Mouse (Mus musculus): ENCODE measurements around the gene Eif4b. TPM values are rescaled to one million over a fixed set of nuclear protein-coding genes. Genes with fewer than 3 reads are reported as not detected.
A peak's percentile ranks its signal among the peaks of the same experiment; 100 is the strongest.

The Eif4b gene
- polyA plus RNA-seq, 1 experiment from 2014 or later = 99.6 TPM

DNA sequence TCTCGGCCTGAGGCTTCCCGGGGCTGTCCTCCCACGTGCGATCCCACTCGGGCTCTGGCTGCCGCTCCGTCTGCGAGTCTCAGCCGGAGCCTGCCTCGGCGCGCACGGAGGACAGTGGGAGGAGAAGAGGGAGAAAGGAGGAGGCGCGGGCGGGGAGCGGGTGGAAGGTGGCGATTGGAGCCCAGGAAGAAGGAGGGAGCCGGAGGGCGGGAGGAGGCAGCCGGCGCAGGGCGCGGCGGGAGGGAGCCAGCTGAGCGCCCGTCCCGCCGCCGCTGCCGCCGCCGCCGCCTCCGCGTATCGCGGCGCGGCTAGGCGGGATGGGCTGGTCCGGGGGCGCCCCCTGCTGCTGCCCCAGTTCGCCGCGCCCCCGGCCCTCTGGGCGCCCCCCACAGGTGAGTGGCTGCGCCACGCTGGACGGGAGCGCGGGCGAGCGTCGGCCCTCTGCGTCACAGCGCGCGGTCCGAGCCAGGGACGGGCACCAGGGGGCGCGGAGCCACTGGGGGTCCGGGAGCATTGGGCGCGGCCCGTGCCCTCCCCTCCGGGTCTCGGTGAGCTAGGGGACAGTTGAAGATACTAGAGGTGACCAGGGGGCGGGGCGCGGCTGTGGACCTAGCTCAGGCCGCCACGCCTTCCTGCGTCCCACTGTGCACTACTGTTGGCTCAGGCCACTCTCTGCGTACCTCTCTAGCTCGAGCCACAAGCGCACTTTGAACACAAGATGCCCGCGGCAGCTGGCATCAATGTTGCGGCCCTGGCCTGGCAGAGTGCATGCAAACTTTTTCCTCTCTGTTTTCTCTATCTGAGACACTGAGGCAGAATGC, 26.8 kb downstream of the Eif4b start, which contains the start of gene Tns2:
Gene Tns2 (plus strand): TSS at position 253 of the 821 bp plus-strand sequence.
- peak; percentile 92 for DNase-seq (ENCODE audit: low spot score)
- Histone ChIP-seq H3K4me3 (peak within 1 kb of the TSS; percentile 72), H3K4me1 (peaks cover 78% of the 10 kb centered on the region), H3K27me3 (ENCODE audit: insufficient read depth, poor library complexity, severe bottlenecking) (0 out of 2 replicates have a peak, but pooled peaks cover 4% of the 10 kb centered on the region), H3K27ac (peak within 1 kb of the TSS; percentile 93), H3K36me3 (peaks cover 24% of the 10 kb centered on the region), H3K9me3 (no peaks in the 10 kb centered on the region)
- WGBS = under 1% methylated on average over 56 of the region's 82 CpGs

DNA sequence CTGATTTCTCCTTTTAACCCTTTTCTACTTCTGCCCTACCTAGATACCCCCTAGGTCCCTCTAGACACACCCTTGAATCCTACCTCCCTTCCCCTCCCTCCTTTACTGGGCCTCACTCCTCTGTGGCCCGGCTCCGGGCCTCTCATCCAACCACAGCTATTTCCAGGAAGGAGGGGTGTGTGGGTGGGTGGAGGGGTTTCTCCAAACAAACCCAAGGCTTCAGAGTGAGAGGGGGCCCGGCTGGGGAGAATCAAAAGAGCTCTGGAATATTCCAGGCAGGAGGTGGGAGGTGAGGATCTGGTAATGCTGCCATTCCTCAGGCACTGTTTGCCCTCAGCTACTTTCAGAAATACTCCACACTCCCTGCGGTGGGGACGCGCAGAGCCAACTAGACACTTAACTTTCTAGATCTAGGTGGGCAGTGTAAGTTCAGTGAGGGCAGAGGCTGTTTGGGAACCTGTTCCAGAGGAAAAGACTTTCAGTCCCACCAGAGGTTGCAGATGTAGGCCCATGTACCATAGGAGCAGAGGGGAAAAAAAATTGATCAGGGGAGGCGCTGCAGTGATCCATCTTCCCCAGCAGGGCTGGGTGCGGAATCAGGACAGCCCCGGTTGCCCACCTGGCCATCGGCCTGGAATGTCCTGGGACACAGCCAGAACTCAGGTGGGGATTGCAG, 27.6 kb downstream of the Eif4b start:
- H3K9me3 ChIP-seq = no peaks in the 10 kb centered on the region
- H3K4me1 ChIP-seq = peaks cover 86% of the 10 kb centered on the region
- peaks cover 11% of the 10 kb centered on the region; the same call in 1 of the 2 replicates for H3K27me3 ChIP-seq (ENCODE audit: insufficient read depth, poor library complexity, severe bottlenecking)
- H3K27ac ChIP-seq = peak overlapping the region; percentile 93
- no peak for DNase-seq (ENCODE audit: low spot score)
- WGBS = 22% methylated on average over 10 of the region's 10 CpGs
- peaks cover 19% of the 10 kb centered on the region for H3K36me3 ChIP-seq
- peak overlapping the region; percentile 72 for H3K4me3 ChIP-seq

GRCm38 (mm10) chr15:102101672-102102541, 28.3 kb downstream of the Eif4b start:
- WGBS = 25% methylated on average over 11 of the region's 11 CpGs
- DNase-seq (ENCODE audit: low spot score) = no peak
- peaks cover 94% of the 10 kb centered on the region for H3K4me1 ChIP-seq
- peak overlapping the region; percentile 72 for H3K4me3 ChIP-seq
- H3K27ac ChIP-seq = peak overlapping the region; percentile 93
- H3K9me3 ChIP-seq = no peaks in the 10 kb centered on the region
- H3K27me3 ChIP-seq (ENCODE audit: insufficient read depth, poor library complexity, severe bottlenecking) = peaks cover 19% of the 10 kb centered on the region
- H3K36me3 ChIP-seq = peaks cover 15% of the 10 kb centered on the region; the same call in 1 of the 2 replicates

GRCm38 (mm10) chr15:102102548-102103121, 29.1 kb downstream of the Eif4b start:
- H3K27me3 ChIP-seq (ENCODE audit: insufficient read depth, poor library complexity, severe bottlenecking) = peaks cover 25% of the 10 kb centered on the region
- H3K9me3 ChIP-seq = no peaks in the 10 kb centered on the region
- peaks cover 15% of the 10 kb centered on the region; the same call in 1 of the 2 replicates for H3K36me3 ChIP-seq
- DNase-seq (ENCODE audit: low spot score) = no peak
- H3K27ac ChIP-seq = peak overlapping the region; percentile 93
- peak overlapping the region; percentile 72 for H3K4me3 ChIP-seq
- H3K4me1 ChIP-seq = peaks cover 100% of the 10 kb centered on the region
- 12% methylated on average over 6 of the region's 6 CpGs for WGBS

DNA sequence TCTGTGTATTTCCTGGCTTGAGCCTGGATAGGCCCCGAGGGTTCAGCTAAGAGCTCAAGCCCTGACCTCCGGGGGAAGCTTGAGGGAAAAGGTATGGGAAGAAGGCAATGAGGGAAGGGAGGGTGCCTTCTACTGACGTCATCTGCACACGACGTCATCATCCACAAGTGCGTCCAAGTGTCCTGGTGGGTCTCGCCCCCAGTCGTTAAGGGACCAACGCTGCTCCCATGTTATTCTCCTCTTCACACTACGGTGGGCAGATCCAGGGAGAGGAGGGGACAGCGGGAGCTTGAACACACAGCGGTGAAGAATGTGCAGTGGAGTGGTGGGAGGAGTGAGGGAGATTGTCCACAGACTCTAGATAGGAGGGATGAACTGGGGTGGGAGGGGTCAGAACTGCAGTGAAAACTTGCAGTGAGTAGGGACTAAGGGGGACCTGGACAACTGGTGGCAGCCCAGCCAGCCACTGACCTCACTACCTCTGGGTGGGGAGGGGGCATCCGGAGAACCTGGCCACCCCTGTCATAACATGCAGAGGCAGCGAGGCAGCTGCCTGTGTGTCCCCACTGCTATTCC, 29.9 kb downstream of the Eif4b start:
- Histone ChIP-seq H3K4me1 (peaks cover 100% of the 10 kb centered on the region), H3K27me3 (ENCODE audit: insufficient read depth, poor library complexity, severe bottlenecking) (peaks cover 25% of the 10 kb centered on the region), H3K4me3 (peak overlapping the region; percentile 72), H3K9me3 (no peaks in the 10 kb centered on the region), H3K36me3 (peaks cover 12% of the 10 kb centered on the region; the same call in 1 of the 2 replicates), H3K27ac (peak overlapping the region; percentile 93)
- WGBS = 7% methylated on average over 14 of the region's 14 CpGs
- DNase-seq (ENCODE audit: low spot score) = no peak

- WGBS = 24% methylated on average over 12 of the region's 12 CpGs
- Histone ChIP-seq H3K9me3 (no peaks in the 10 kb centered on the region), H3K4me1 (peaks cover 100% of the 10 kb centered on the region), H3K4me3 (peak overlapping the region; percentile 72), H3K36me3 (peaks cover 18% of the 10 kb centered on the region), H3K27ac (peak overlapping the region; percentile 93), H3K27me3 (ENCODE audit: insufficient read depth, poor library complexity, severe bottlenecking) (peaks cover 25% of the 10 kb centered on the region)
- no peak for DNase-seq (ENCODE audit: low spot score)
These were observed 30.5 kb downstream of the Eif4b start for GRCm38 (mm10) chr15:102103947-102104555.

DNA sequence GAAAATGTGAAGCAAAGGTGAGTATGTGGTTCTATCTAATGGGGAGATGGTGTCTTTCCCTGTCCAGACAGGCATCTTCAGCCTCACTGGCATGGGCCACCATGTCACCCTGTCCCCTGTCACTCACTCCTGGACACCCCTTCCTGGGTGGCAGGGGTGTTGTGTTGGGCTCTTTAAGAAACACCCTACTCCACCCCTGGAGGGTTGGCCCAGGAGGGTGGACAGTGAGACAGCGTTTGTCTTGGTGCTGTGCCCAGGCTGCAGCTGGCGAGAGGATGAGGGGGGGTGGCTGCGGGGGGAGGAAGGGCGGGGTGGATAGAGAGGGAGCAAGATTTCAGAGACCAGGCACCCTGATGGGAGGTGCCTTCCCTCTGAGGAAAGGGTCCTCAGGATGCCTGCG, 31.8 kb downstream of the Eif4b start:
- 58% methylated on average over 5 of the region's 5 CpGs for WGBS
- H3K27ac ChIP-seq = no peak overlapping the region
- DNase-seq (ENCODE audit: low spot score) = no peak
- H3K27me3 ChIP-seq (ENCODE audit: insufficient read depth, poor library complexity, severe bottlenecking) = peaks cover 25% of the 10 kb centered on the region
- H3K4me3 ChIP-seq = no peak overlapping the region
- no peaks in the 10 kb centered on the region for H3K9me3 ChIP-seq
- H3K36me3 ChIP-seq = peaks cover 31% of the 10 kb centered on the region
- peaks cover 96% of the 10 kb centered on the region for H3K4me1 ChIP-seq

DNA sequence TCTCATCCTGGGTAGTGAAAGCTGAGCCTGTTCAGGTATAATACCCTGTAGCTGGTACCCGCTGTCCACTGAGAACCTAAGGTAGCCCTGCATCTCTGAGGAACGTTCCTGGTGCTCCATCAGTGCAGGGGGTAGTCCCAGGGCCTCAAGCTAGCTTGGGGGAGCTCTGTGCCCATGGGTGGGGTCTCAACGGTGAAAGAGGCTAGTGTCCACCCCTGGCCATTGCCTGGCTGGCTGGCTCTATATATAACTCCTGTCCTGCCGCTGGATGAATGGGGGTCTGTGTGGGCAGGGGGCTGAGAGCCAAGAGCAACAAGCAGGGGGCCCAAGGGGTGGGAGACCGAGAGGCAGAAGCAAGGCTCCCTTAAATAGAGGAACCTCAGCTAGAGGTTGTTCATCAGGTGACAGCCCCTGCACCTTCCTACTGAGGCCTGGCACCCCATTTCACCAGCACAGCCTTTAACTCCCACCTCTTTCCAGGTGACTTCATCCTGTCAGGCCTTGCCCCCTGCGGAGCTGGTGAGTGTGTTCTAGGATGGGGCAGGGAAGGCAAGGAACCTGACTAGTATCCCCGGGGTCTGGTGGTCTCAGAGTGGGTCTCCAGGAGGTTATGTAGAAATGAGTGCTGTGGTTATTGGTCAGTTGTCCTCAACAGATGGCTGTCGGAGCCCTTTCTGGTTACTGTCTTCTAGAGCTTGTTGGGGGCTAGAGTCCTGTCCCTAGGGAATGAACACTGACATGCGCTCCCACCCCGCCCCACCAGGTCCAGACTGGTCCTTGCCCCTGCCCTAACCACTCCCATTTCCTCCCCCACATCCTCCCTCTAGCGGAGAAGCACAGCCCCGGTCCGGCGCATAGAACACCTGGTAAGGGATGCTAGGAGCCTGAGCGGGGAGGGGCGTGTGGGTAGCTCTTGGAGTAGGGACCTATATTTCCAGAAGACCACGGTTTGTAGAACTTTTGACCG, 32.5 kb downstream of the Eif4b start:
- H3K4me1 ChIP-seq = peaks cover 96% of the 10 kb centered on the region
- H3K4me3 ChIP-seq = peak overlapping the region; percentile 52
- peak overlapping the region; percentile 32; the same call in 1 of the 2 replicates for H3K27ac ChIP-seq
- no peak for DNase-seq (ENCODE audit: low spot score)
- peaks cover 38% of the 10 kb centered on the region for H3K36me3 ChIP-seq
- peaks cover 25% of the 10 kb centered on the region for H3K27me3 ChIP-seq (ENCODE audit: insufficient read depth, poor library complexity, severe bottlenecking)
- H3K9me3 ChIP-seq = no peaks in the 10 kb centered on the region
- WGBS = 22% methylated on average over 18 of the region's 18 CpGs

DNA sequence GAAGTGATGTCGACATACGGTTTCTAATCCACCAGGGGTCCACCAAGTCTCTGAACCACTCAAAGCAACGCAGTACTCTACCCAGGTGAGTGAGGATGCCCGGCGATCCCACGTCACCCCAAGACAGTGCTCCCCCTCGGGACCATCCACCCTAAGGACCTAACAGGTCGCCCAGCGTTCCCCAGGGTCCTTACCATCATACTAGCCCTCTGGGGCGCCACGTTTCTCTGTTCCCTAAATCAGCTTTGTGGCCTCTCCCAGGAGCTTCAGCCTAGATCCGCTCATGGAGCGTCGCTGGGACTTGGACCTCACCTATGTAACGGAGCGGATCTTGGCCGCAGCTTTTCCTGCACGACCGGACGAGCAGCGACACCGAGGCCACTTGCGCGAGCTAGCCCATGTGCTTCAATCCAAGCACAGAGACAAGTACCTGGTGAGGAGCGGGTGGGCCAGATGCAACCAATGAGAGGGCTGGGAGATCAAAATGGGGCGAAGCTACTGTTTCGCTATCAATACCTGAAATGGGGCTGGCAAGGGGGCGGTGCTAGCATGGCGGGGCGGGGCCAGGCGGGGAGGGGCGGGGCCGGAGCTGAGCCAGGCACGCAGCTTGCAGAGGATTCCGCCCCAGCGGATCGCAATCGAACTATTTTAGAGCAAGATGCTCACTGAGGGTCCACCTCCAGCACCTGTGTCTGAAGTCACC, 33.3 kb downstream of the Eif4b start:
- H3K4me3 ChIP-seq = peak overlapping the region; percentile 52
- WGBS = 14% methylated on average over 38 of the region's 38 CpGs
- DNase-seq (ENCODE audit: low spot score) = no peak
- peaks cover 94% of the 10 kb centered on the region for H3K4me1 ChIP-seq
- no peaks in the 10 kb centered on the region for H3K9me3 ChIP-seq
- H3K27me3 ChIP-seq (ENCODE audit: insufficient read depth, poor library complexity, severe bottlenecking) = peaks cover 25% of the 10 kb centered on the region
- H3K27ac ChIP-seq = 0 out of 2 replicates have a peak overlapping the region, but pooled peaks have one; percentile 10
- H3K36me3 ChIP-seq = peaks cover 46% of the 10 kb centered on the region
